Mouse (Mus musculus) G1E (cell line): ENCODE measurements around the gene Ppil4.

ENCODE experiments used
- CTCF ChIP-seq: IDR thresholded peaks from 2 replicates; pipeline ENCODE4 v1.5.1; 2012; ENCODE audit warnings: low read depth, low read length, inconsistent platforms, mixed read lengths
- GATA1 ChIP-seq: IDR thresholded peaks from 2 replicates; pipeline ENCODE4 v1.6.1; 2012; ENCODE audit warnings: borderline replicate concordance, low read length, inconsistent platforms, mixed read lengths
- GATA2 ChIP-seq: IDR thresholded peaks from 2 replicates; pipeline ENCODE4 v1.6.1; 2012; ENCODE audit warnings: low read depth, low read length, inconsistent platforms, borderline replicate concordance

GRCm38 (mm10) chr10:7820171-7820570, 27.5 kb downstream of the Ppil4 start:
- TF ChIP-seq GATA1 (no peak), CTCF (no peak), GATA2 (no peak)
